In the genomic region with DNA sequence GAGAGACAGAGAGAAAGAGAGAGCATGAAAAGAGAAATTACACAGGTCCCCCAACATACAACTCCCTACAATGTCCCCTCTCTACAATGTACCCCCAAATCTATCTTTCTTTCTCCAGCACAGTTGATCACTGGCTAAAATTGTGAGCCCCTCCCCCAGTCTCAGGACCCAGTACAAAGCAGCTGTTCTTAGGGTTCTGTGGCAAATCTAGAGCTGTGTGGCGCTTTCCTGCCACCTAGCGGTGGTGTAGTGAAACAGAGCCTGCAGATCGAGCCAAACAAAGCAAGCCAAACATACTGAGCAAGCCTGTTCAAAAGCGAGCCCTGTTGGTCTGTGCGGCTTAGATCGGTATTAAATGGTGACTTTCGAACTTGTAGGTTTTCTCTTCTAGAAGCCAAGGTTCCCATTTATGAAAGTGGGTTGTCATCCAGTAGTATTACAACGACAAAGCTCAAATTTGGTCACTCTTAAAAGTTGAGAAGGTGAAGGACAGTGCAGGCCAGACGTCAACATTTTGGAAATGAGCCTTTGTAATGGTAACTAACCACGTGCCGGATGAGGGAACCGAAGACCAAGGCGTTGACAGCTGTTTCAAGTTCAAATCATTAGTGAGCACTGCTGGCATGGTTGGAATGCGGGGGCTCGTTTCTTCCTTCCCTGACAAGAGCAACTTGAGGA, we compare ENCODE assay signal across 8 mouse cellular contexts. TPM values are rescaled to one million over a fixed set of nuclear protein-coding genes. Genes with fewer than 3 reads are reported as not detected.
A peak's percentile ranks its signal among the peaks of the same experiment; 100 is the strongest.
DNase-seq lines count a peak whose midpoint lies in the region; ATAC-seq lines count a peak whose summit lies in the region.

No protein-coding gene starts in this region.

- no peak overlapping the region for H3K4me3 ChIP-seq in midbrain, embryonic 16.5 days (ENCODE audit: low read depth, low read length)

- intact Hi-C loops in gastrocnemius, postnatal 36 days (cut with DNase I), result loop anchor here (5.0 kb wide), 1 partner anchor 557 kb away; no protein-coding TSS in a partner anchor
- intact Hi-C loops in left cerebral cortex, postnatal 4 days (cut with DNase I), result no loop called here

- H3K4me2 ChIP-seq in midbrain, embryonic 16.5 days (ENCODE audit: low read length), result no peak overlapping the region

- no peaks in the 10 kb centered on the region; the same call in 1 of the 2 replicates for H3K27me3 ChIP-seq in midbrain, embryonic 16.5 days (ENCODE audit: control insufficient read depth, insufficient read depth, low read depth, low read length)

- 24% methylated on average over 15 of the region's 15 CpGs for WGBS in midbrain, embryonic 16.5 days

- no peaks in the 10 kb centered on the region for H3K4me1 ChIP-seq in midbrain, embryonic 16.5 days (ENCODE audit: control insufficient read depth, insufficient read depth, low read length)

- H3K27ac ChIP-seq in midbrain, embryonic 16.5 days (ENCODE audit: low read length), result no peak overlapping the region

- 0 out of 2 replicates have a peak, but pooled peaks cover 6% of the 10 kb centered on the region for H3K9me3 ChIP-seq in midbrain, embryonic 16.5 days (replicated peaks; ENCODE audit: control insufficient read depth, low read length, poor library complexity, severe bottlenecking)

- ATAC-seq in midbrain, embryonic 16.5 days, result peak; percentile 83

- no peaks in the 10 kb centered on the region for H3K36me3 ChIP-seq in midbrain, embryonic 16.5 days (ENCODE audit: control insufficient read depth, insufficient read depth, low read length)

- H3K9ac ChIP-seq in midbrain, embryonic 16.5 days (ENCODE audit: low read depth, low read length), result no peak overlapping the region

- peak; percentile 83 for DNase-seq in 3T3-L1 (ENCODE audit: low read depth, low spot score)
- DNase-seq in adrenal gland, adult 18-20 months (ENCODE audit: low spot score in 2 of 2), result peak; percentile 74 to 76
- DNase-seq in embryo, embryonic 11 days, result peak; percentile 88
- peak; percentile 55 to 66 for DNase-seq in gastrocnemius, postnatal 36 days
- DNase-seq in kidney, adult 18-20 months, result peak; percentile 71
- DNase-seq in left cerebral cortex, postnatal 4 days, result peak; percentile 83
- peak; percentile 16 to 56 for DNase-seq in spleen, postnatal 14 days (ENCODE audit: low spot score in 2 of 2)

RNA-seq across cellular contexts. Expression of a gene that starts 44.8 kb away (rescaled TPM):
- 1 to 10 TPM; 2.3 to 5.2 TPM for total RNA-seq in adrenal gland, adult 18-20 months (2021)
- 1 to 10 TPM in 1 of 2 experiments, under 1 TPM in 1; 0.84 to 1.0 TPM for total RNA-seq in gastrocnemius, postnatal 36 days (2021)
- total RNA-seq in left cerebral cortex, postnatal 4 days (2021), result 1 to 10 TPM; 6.7 to 7.6 TPM
- 23.5 and 28.1 TPM in 2 replicates for polyA plus RNA-seq in midbrain, embryonic 16.5 days (2015; fragmentation: Nextera tagmentation; extraction: Ambion mirVana)

Comparison
In these comparisons a context has a peak if more than half of its experiments do, and no peak if none do; other contexts are left out.
1. DNase-seq: peak in every context shown above with its lines; median percentile 88 in embryo, embryonic 11 days; 83 in 3T3-L1; 83 in left cerebral cortex, postnatal 4 days; 75 in adrenal gland, adult 18-20 months; 71 in kidney, adult 18-20 months; 60 in gastrocnemius, postnatal 36 days; 36 in spleen, postnatal 14 days.